Mouse (Mus musculus) inflammation-experienced regulatory T-cells, adult 6 months (primary cell): ENCODE data around the gene Tmem213. TPM values are rescaled to one million over a fixed set of nuclear protein-coding genes. Genes with fewer than 3 reads are reported as not detected.

ENCODE experiments used
- ATAC-seq: one replicate; pipeline ENCODE4 v1.8.0; 2017
- polyA plus RNA-seq, 3 experiments: library from polyadenylated mRNA; unstranded; fragments of 100-300 nt; shearing (Covaris generic); gene quantifications; one replicate each; pipeline ENCODE4 v1.2.1; 2017

Gene Tmem213
- polyA plus RNA-seq, 3 experiments from 2014 or later = not detected

DNA sequence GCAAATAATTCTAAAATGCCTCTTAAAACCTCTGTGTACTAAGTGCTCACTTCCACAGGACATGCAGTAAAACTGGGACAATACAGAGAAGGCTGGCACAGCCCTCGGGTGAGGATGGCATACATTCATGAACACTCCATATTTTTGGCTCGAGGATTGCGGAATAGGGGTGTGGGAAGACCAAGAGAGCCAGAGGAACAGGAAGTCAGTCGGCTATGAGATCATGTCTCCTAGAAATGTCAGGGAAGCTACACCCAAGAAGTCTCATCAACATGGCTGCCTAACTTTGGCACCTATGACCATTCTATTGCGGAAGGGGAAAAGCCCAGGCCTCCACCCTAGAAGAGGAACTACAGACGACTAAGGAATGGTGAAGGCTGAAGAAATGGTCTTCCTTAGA, 9.3 kb downstream of the Tmem213 start:
- ATAC-seq = no peak

- peak; percentile 56 for ATAC-seq
These were observed 11.8 kb downstream of the Tmem213 start for GRCm38 (mm10) chr6:38120681-38121371.

DNA sequence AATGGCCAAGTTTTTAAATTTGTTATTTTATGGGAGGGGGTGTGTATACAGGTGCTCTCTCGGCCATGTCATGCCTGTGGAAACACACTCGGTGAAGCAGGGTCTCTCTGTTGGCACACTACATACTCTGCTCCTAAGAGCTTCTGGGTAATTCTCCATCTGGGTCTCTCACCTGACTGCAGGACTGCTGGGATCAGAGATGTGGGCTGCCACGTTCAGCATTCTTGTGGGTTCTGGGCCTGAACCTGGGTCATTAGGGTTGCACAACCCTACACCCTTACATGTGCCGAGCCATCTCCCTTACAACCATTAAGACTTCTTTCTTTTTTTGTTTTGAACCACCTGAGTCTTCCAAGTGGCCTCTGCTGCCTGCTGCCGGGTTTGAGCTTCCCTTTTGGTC, 12.8 kb downstream of the Tmem213 start:
- ATAC-seq = no peak

GRCm38 (mm10) chr6:38122791-38123190, 13.7 kb downstream of the Tmem213 start:
- ATAC-seq = no peak

DNA sequence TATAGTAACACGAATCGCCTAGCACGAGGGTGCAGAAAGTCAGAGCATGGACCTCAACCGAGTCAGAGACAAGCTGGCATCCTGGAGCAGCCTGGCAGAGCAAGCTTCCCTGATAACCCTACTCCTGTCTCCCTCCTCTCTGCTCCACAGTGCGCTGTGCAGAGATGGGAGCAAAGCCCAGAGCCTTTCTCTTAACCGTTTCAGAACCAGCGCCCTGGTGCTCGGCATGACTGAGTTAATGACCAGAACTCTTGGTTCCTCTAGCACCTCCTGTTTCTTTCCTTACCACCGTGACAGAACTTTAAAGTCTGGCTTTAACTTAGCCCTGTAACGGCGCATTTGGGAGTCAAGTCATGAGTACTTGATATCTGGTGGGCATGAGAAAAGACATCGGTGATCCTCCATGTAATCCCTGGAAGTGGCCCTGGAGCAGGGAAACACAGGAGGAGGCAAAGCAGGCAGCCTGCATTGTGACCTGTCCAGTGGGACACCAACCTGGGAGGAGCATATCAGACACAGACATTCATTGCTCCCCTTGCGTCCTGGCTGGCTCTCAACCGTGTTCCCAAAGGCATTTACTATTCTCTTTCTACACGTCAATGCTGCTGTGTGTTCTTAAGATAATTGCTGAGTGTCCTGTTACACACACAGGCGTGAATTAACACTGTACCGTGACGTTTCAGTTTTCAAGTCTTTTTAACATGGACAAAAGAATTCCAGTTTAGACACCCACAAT, 14.6 kb downstream of the Tmem213 start:
- ATAC-seq = no peak

DNA sequence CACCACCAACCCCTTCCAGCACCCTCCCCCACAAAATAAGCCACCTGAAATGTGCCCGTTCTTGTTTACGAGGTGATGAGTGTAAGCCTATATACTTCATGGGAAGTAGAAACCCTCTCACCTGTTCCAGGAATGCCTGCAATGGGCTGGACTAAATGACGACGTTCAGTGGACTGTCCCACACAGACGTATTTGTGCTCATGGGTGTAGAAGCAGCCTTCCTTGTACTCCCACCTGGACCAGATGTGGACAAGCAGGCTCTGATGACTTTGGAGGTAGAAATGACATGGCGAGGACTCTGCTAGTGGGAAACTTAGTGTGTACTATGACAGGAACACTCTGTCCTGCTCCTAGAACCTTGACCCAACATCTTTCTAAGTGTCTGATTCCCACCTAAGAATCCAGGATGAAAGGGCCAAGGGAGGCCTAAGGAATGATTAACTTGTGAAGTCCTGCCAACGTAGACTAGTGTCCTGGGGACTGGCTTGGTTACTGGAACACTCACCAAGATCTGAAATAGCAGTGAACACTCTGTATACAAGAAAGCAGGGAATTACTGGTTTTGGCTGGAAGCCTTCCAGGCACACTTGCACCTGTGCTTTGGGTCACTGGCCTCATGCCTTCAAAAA, 15.3 kb downstream of the Tmem213 start, which contains the start of gene Atp6v0a4:
Gene Atp6v0a4 (minus strand): TSS at position 380 of the 629 bp plus-strand sequence.
- no peak for ATAC-seq

DNA sequence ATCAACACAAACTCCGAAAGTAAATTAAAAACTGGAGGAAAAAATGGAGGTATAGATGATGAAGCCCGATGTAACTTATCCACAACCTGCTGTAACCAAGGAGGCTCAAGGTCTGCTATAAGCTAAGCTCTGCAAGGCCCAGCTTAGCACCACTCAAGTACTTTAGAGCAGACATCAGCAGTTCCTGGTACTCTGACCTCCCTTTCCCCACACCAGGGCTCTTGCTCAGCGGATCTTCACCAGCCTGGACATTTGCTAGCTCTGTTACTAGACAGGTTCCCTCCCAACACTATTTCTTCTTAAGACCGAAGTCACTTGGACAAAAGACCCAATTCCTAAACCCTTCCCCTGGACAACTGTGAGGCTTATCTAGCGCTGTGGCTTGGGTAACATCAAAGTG, 15.8 kb downstream of the Tmem213 start:
- ATAC-seq = no peak

GRCm38 (mm10) chr6:38125462-38125861, 16.4 kb downstream of the Tmem213 start:
- no peak for ATAC-seq

GRCm38 (mm10) chr6:38128115-38128514, 19.1 kb downstream of the Tmem213 start:
- ATAC-seq = no peak

DNA sequence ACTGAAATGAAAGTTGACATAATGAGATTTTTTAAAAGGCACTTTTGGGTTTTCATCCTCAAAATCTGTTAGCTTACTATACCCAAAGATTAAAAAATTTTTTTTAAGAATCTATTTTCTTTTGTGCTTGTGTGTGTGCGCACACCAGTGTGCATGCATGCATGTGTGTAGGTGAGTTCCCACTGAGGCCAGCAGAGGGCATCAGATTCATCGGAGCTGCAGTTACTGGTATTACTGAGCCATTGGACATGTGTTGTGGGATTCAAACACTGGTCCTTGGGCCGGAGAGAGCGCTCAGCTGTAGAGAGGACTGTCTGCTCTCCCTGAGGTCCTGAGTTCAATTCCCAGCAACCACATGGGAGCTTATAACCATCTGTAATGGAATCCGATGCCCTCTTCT, 20.8 kb downstream of the Tmem213 start:
- ATAC-seq = no peak

GRCm38 (mm10) chr6:38131801-38132231, 22.8 kb downstream of the Tmem213 start:
- no peak for ATAC-seq

GRCm38 (mm10) chr6:38134806-38135559, 25.9 kb downstream of the Tmem213 start:
- ATAC-seq = no peak

GRCm38 (mm10) chr6:38139086-38139485, 30.0 kb downstream of the Tmem213 start:
- ATAC-seq = no peak

GRCm38 (mm10) chr6:38140402-38140801, 31.3 kb downstream of the Tmem213 start:
- no peak for ATAC-seq

- no peak for ATAC-seq
These were observed 35.3 kb downstream of the Tmem213 start for GRCm38 (mm10) chr6:38144161-38144998.

GRCm38 (mm10) chr6:38145463-38146065, 36.5 kb downstream of the Tmem213 start:
- ATAC-seq = no peak

GRCm38 (mm10) chr6:38147301-38147700, 38.2 kb downstream of the Tmem213 start:
- no peak for ATAC-seq

DNA sequence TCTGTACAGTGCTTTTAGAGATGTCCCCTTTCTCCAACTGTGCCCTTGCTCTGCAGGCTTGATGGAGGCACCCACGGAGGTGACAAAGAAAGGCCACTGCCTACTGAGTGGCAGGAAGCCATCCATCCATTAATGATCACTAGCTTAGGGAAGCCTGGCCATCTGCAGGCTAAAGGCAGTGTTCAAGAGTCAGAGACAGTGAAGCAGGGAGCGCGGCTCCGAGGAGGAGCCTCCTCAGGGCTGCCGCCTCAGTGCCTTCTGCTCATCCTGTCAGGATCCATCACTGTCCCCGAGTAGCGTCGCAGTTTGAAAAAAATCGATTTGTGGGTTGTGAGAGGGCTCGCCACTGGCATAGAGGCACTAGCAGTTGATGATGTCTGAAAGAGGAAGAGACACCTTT, 39.6 kb downstream of the Tmem213 start:
- no peak for ATAC-seq

DNA sequence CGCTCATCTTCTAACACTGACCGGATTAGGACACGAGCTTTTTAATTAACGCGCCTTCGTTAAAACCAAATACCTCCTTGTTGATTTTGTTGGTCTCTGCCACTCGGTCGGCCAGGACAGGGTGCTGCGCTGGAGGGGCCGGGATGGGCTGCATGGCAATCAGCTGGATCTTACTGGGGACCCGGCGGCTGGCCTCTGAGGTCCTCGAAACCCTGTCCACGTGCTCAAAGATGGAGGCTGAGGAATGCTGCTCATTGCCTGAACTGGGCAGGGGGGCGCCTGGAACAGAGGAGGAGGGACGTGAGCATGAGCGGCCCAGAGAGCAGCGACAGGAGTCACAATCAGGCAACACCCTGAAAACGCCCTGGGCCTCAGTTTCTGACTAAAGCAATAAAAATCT, 40.4 kb downstream of the Tmem213 start:
- ATAC-seq = no peak

DNA sequence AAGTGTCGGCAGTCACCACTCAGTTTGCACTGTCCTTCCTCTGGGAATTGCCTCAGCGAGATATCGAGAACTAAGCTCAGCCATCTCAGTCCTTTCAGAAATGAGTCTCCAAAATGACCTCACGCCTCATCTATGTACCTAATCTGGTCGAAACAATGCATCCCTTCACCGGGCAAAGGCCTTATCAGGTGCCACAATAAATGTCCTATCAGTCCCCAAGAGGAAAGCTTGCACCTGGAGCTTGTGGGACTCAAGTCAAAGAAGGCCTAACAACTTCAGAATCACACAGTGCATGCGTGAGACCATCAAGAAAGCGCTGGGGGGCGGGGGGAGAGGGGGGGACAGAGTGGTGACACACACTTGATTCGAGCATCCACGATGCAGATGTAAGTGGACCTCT, 43.2 kb downstream of the Tmem213 start:
- ATAC-seq = no peak

GRCm38 (mm10) chr6:38156204-38156603, 47.1 kb downstream of the Tmem213 start:
- no peak for ATAC-seq

GRCm38 (mm10) chr6:38157925-38158324, 48.9 kb downstream of the Tmem213 start:
- no peak for ATAC-seq
